Mouse (Mus musculus) embryo, embryonic 11.5 days (tissue): ENCODE measurements around the gene Clstn2.

Source experiments
- DNase-seq: peaks from one replicate; pipeline ENCODE4 v3.0.0-alpha.2; 2012; ENCODE audit warnings: low read depth, low spot score

Clstn2 gene

DNA sequence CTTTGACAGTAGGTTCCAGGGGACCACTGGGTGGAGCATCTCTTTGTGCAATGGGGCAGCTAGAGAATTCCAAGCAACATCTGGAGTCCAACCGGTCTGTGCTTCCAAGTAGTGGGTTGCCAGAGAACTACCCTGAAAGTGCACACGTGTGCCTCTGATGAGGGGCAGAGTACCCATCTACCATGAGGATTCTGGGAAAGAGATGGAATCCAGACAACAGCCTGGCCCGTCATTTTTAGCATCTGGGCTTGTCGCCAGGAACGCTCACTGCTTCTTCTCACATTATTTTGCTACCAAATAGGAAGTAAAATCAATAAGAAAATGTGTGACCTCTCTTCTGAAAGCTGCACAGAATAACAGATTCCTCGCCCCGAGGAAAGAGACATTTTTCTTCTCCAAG is 462.1 kb downstream of the Clstn2 start:
- DNase-seq, result no peak

DNA sequence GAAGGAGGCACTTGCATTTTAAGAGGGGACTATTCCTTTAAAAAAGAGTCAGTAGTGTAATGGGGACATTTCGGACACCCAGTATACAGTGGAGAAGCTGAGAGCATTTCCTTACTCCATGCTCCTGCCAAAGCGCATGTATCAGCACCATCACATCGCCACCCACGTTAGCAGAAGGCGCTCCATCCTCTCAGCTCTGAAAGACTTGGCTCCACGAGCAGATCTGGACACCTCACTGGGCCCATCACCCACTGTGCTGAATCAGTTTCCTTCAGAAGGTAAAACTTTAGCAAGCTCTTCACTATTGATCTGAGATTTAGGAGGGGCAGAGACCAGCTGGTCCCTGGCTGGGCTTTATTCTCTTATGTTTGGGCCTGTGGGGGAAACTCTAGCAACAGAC is 469.9 kb downstream of the Clstn2 start:
- DNase-seq, result no peak

DNA sequence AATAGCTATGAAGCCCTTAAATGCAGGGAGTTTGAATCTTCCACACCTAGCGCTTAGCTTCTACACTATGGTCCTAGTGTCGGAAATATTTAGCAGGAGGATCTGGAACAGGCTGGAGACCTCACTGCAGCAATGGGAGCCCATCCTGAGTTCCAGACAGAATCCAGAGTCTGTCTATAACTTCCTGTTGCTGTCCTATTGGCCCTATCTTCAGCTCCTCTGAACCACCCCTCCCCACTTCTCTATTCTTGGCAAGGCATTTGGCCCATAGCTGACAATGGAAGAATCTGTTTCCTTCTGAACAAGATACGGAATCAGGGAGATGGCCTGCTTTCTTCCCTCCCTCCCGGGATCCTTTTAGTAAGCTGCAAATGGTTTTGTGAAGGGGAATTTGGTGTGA is 488.6 kb downstream of the Clstn2 start:
- no peak for DNase-seq

DNA sequence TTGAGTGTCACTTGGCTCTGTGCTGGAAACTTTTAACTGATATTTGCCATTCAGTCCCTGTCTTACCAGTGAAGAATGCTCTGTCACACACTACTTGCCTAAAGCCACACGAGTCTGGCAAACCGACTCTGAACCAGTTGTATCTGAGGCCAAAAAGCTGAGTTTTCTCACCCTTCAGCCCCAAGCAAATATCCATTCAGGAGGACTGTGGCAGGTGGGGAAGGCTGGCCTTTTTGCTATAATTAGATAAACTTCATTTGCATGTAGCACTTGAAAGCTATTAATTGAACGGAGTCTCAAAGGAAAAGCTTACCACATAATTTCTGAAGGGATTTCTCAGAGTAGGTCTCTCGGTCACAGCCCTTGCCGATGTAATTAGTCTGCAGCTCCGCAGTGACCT is 491.6 kb downstream of the Clstn2 start:
- DNase-seq, result no peak

DNA sequence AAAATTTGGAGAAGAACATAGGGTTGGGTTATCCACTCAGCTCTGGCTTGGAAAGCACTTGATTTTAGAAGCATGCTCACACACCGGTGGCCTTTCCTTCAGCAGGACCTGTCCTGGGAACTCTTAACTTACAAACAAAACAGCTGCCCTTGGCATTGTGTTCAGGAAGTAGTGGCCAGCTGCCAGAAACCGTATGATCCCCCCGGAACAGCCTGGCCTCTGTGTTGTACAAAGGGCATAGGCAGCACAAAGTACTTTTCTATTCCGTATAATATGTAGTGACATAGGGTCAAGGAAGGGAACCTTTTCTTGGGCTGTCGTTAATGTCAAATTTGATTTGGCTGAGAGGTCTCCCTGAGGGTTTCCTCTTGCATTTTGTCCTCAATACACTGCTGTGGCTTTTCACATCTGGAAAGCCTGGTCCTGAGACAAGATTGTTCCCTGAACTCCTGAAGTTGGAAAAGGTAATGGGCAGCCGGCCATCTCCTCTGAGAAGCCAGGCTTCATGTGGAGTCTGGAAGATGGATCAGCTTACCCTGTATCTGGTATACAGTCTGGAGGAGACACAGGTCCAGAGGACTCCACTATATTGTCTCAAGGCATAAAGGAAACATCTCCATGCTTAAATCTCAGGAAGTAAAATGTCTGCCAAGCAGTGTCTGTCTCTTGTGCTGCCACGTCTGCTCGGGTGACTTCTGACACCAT is 494.8 kb downstream of the Clstn2 start:
- DNase-seq, result no peak

DNA sequence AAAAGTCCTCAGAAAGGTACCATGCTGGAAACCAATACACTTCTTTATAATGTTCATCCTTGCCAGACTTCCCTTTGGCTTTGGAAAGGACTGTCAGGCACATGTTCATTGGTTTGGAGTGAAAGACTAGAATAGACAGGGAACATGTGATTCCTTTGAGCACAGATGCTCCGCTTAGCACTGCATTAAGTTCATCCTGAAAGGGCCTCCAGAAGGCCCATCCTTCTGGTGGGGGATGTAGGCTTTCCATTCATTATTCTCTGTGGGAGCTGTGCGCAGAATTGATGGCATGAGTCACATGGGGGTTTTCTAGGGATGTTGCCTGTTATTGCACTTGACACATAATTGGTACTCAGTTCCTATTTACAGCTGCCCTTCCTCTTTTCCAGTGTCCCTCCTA is 498.8 kb downstream of the Clstn2 start:
- no peak for DNase-seq

DNA sequence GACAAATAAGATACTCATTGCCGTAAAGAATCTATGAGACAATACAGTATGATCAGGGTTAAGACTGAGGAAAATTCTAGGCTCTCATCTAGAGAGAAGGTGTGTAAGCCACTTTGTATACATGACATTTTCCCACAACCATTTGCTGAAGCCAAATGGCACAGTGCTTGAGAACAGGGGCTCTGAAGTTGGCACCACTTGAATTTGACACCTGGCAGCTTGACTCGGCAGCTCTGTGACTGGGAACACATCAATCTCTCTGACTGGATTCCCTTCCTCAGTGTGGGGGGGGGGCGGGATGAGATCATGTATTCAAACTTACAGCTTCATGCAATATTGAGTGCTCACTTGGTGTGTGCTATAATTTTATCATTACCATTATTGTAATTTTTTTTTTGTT is 499.7 kb downstream of the Clstn2 start:
- no peak for DNase-seq

DNA sequence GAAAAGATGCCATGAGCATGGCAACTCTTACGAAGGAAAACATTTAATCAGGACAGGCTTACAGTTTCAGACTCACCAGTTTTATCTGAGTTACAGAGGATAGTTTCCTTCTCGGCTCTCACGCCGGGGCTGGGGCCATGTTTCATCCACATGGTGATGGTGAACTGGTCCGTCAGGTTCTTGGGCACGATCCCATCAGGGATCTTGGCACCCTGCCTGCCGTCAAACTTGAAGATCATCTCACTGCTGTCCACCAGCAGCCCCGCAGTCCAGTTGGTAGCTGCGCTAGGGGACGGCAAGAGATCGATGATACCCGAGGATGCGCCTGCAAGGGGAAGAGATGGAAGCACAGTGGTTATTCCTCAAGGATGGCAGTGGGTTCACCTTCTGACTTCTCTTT is 500.4 kb downstream of the Clstn2 start:
- DNase-seq, result no peak

DNA sequence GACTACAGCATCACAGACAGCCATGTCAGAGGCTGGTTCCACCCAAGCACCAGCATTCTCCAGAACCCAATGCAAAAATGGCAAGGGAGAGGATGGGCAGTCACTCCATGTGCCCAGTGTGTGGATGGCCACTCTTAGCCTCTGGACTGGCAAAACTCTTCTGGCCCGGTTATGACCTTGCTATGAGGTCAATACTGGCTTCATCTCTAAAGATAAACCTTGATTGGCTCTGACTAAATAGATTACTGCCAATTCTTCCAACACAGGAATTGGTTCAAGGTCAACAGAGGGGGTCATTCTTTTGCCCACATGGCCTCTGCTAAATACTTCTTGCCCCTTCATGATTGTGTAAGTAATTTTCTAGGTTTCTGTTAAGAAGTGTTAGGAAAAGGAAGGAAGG is 505.1 kb downstream of the Clstn2 start:
- DNase-seq, result no peak

DNA sequence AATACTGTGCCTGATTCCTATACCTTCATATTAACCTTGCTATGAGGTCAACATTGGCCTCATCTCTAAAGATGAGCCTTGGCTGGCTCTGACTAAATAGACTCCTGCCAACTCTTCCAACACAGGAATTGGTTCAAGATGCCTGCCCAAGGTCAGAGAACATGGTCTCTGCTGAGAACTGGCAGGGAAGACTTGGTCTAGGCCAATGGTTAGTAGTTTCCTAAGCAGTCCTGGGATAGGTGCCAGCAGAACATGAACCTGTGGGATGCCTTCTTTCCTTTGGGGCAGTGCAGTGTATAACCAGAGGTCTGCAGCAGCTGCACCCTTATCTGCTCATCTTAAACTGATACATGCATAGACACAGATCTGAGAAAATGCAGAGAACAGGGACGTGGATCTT is 505.7 kb downstream of the Clstn2 start:
- DNase-seq, result no peak

DNA sequence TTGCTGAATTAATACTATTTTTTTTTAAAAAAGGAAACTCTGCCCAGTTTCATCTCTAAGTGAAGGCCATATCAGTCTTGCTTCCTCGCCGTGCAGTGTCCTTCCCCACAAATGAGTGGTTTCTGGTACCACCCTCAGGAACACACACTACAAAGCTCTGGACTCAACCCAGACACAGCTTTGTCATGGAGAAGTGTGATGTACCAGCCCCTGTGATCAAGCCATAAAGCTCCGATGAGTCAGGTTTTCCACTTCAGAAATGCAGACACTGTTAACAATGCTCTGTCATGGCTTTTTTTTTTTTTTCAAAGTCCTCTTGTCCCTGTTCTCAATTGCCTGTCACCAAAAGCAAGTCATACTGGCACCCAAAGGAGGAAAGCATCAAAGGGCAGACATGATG is 507.4 kb downstream of the Clstn2 start:
- DNase-seq, result no peak

DNA sequence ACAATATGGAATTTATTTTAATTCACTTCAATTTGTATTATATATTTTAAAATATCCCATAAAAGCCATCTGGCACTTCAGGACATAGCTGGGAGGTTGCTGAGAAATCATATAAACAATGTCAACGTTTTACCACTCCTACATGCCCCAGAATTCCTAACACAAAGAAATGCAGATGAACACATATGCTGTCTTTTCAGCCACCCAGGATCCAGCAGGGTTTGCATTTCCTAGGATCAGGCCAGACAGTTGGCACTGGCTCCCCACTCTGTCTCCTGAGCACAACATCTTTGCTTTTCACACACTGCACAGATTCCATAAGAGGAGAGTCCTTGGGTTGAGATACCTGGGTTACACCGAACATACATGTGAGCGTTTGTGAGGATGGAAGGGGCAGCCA is 508.1 kb downstream of the Clstn2 start:
- no peak for DNase-seq

DNA sequence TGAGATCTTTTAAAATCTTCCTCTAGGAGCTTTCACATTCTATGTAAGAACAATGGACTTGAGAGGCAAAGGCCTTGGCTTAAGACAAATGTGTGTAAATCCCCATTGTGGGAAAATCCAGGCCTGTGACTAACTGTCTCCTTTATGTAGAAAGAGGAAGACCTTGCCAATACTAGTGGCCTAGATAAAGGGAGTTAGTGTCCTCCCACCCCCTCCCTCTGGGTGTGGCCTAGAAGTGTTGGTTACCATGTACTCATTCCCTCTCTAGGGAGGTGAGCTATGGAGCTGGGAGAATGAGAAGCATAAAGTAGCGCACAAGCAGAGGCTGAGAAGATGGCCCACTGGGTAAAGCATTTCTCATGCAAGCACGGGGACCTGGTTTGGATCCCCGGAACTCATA is 512.2 kb downstream of the Clstn2 start:
- DNase-seq, result no peak

DNA sequence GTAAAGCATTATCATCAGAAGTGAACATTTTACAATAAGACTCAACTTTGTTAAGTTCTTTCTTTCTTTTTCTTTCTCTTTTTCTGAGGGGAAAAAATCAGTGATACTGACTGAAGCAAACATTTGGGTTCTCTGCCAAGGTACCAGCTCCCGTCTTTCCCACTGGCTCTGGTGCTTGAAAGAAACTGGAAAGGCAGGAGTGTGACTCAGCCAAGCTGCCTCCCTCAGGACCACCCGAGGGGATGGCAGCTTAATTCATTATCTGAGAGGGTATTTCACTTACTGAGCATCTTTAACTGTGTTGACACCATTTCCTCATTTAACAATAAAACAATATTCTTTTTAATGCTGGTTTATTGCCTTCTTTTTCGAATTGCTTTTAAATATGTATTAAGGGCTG is 516.0 kb downstream of the Clstn2 start:
- DNase-seq, result no peak

DNA sequence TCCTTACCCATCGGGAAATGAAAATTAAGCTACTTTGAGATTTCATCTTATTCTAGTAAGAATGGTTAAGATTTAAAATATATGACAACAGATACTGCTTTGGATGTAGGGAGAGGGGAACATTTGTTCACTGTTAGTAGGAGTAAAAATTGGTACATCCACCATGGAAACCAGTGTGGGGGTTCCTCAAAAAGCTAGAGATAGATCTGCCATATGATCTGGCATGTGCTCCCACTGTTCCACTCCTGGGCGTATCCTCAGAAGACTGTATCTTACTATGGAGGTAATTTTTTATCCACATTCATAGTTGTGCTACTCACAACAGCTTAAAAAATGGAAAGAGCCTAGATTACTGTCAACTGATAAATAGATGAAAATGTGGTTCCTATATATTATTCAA is 518.3 kb downstream of the Clstn2 start:
- DNase-seq, result no peak

DNA sequence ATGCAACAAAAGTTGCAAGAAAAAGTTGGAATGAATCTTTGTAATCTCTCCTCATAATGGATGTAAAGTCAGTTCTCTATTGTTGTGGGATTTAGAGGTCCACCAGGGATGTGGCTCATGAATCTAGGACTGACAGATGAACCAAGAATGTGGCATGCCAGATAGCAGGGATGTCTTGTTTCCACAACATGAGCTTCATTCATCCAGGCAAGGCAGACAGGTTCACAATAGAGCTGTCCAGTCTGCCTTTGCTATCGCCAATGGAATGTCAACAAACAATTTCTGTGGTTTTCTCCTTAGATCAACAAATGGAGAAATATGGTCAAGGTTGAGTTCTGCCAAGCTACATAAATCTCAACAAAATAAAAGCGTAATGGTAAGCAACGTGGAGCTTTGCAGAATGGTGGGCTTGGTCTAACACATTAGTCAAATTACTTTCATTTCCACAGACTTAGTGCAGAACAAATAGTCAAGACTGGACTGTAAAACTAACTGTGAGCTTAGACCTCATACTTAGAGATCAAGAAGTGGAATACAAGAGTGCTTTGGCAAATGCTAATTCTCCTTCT is 520.6 kb downstream of the Clstn2 start:
- no peak for DNase-seq

DNA sequence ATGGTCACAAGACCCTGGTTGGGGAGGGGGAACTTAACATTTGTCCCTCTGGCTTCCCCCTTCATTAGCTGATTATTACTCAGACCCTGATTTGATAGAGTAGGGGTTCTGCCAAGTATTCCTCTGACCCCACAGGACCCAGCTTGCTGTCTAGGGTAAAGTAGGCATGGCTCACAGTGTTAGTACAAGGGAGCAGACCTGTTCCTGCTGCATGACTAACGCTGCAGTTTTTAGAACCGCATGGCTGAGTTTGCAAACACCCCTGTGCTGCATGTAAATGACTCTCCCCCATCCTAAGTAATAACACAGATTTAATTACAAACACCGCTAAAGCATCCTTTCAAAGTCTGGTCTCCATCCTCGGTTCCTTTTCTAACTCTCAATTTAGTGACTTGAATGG is 531.6 kb downstream of the Clstn2 start:
- no peak for DNase-seq

DNA sequence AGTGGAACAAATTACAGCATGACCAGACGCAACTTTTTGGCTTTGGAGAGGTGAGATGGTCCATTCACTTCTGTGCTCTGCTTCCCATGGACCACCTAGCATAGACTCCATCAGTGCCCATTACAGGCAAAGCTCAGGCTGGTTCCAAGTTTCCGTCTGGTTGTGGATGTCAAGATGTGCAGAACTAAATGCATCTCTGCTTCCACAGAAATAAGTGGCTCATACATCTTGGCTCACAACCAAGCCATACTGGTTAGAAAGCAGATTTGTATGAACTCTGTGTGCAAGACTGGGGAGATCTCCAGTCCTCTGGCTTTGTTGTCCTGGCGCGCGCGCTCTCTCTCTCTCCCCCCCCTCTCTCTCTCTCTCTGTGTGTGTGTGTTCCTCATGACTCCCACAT is 537.9 kb downstream of the Clstn2 start:
- no peak for DNase-seq

DNA sequence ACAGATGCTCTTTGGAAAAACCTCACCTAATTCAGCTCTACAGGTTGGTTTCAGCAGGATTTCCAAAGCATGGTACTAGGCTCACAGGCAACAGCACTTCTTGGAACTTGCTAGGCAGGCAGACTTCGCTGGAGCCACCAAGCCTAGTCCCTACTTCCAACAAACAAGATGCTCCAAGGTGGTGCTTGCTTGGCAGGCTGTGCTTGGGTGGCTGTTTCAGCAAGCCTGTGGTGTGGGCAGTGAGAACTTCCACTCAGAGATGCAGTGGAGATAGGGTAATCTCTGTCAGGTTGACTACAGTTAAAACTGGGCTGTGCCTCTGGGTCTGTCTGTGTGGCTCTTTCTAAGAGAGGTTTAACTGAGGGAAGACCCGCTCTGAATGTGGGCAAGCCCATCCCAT is 541.4 kb downstream of the Clstn2 start:
- DNase-seq, result no peak

DNA sequence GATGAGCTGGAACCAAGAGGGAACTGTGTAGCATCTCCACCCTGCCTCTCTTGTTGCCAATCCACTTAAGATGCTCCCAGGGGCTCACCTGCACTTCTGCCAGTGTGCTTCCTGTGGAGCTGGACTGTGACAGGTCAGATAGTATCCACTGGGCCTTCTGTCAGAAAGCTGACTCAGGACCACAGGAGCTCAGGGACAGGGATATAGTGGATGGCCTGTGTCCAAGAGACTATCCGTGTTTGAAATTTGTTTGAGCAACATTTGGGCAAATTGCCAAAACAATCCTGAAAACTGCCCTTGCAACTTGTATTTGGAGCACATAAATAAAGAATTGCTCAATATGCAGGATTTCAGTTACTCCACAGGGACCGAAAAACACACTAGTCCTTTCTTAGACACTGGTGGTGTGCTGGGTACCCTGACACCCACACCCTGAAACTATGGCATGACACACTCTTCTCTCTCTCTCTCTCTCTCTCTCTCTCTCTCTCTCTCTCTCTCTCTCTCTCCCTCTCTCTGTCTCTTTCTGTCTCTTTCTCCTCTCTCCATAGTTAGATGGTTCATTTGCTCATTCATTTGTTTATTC is 542.3 kb downstream of the Clstn2 start:
- DNase-seq, result no peak

DNA sequence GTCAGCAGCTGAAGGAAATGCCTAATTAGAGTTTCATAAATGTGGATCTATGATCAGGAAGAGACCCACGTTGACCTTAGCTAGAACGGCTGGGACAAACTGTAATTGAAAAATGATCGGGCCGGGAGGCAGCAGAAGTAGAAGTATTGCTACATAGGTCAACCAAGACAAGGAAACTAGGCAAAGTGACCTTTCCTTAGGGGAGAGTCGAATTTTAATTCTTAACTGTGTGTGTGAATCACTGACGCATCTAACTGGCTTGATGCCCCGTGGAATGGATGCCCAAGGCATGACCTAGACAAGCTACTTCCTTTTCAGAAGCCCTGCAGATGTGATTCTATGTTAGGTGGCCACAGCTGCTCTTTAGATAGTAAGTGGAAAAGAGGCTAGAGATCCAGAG is 546.2 kb downstream of the Clstn2 start:
- no peak for DNase-seq

DNA sequence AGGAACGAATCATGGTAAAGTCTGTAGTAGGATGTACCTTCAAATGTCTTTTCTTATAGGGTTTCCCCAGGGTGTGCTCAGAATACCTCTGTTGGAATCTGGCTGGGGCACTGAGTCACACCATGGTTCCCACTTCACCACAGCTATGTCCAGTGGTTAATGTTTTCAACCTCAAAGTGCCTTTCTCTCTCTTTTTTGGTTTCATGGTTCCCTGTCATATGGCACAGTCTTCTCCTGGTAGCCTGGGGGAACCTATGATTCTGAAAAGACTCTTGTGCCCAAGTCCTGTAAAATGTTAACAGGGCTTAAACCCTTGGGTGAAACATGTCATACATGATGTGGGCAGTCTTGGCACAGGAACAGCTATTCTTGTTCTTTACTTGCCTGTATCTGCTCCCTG is 551.8 kb downstream of the Clstn2 start:
- DNase-seq, result no peak

DNA sequence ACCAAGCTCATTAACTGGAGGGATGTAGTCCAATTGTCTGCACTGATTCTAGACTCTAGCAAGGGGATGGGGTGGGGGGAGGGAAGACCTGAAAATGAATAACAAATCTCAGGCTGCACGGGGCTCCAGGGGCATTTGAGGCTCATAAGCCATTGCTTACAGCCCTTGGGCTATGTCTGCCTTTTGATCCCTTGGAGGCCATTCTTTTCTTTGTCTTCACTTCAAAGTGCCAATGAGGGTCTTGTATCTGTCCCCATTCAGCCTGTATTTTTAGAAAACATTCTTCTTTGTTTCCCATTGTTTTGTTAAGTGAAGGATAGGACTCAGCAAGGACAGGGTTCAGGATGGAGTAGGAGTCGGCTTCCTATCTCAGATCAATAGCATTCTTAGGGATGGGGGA is 556.0 kb downstream of the Clstn2 start:
- DNase-seq, result no peak

DNA sequence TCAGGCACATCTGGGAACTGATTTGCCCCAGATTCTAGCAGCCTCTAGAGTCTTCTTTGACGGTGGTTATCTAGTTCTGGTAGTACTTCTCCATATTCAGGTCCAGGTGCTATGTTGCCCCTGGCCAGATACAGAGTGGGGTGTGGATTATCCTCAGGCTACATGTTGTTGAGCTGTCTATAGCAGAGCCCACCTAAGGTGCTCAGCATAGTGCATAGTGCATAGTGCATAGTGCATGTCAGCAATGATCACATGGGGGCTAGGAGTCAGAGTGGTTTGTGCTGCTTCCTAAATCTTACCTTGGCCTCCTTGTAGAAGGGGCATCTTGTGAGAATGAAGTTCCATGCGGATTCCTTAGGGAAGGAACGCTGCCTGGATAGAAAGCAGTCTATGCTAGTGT is 556.5 kb downstream of the Clstn2 start:
- no peak for DNase-seq
